Mouse (Mus musculus): Measurements from ENCODE around the gene Dscam.

Gene Dscam

DNA sequence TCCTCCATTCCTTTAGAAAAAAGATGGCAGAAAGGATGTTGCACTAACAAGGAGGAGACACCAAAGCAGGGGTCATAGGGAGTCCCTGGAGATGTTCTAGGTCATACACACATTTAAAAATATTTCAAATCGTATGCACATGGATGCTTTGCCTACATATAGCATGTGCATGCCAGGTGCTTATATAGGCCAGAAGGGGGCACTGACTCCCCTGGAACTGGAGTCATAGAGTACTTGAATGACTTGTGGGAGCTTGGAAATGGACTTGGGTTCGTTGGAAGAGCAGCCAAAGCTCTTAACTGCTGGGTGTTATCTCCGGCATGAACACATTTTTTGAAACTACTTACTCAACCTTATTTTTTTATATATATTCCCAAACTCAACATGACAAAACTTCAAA lies 448.4 kb downstream of the Dscam start:
- no peak for DNase-seq (ENCODE audit: low spot score in 2 of 2)

DNA sequence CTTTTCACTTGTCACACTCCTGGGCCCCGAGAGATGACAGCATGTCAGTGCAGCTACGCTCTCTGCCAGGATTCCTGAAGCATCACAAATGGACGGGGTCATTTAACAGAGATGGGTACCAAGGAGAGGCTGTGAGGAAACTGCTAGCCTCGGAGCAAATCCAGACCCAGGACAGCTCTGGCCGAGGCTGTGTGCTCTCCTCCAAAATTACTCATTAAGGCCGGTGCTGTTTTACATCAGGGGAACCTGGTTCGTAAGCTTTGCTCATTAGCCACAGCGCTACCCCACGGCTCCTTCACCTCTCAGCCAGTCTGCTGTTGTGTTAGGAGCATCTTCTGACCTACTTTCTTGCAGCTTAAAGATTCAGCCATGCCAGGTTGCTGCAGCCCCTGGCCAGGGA lies 449.3 kb downstream of the Dscam start:
- no peak for DNase-seq (ENCODE audit: low spot score in 2 of 2)

DNA sequence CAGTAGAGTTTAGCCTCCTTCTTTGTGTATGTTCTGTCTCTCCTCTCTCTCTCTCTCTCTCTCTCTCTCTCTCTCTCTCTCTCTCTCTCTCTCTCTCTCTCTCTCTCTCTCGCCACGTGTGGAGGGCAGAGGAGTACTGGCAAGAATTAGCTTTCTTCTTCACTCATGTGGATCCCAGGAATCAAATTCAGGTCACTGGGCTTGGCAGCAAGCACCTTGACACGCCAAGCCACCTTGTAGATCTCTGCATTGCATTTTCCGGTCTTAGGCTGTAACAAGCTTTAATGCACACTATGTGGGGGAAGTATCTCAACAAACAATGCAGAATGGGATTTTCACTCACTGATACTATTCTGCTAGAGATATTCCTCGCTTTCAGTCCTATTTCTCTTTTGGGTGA lies 449.9 kb downstream of the Dscam start:
- DNase-seq (ENCODE audit: low spot score in 2 of 2) = no peak

DNA sequence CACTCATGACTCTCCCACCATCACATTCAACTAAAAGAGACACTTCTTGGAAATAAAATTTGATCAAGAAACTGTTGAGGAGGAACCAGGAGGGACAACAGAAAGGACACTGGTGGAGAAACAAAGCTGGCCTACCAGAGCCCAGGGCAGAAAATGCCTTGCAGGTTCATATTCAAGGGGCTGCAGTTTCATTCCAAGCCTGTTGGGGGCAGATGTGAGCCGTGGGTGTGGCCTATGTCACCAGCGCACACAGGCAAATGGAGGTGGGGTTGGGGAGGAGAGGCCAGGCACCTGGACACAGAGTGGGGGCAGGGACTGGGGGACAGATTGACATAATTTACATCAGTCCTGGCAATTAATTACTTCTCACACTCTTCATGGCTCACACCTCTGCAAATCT lies 452.3 kb downstream of the Dscam start:
- DNase-seq (ENCODE audit: low spot score in 2 of 2) = no peak

DNA sequence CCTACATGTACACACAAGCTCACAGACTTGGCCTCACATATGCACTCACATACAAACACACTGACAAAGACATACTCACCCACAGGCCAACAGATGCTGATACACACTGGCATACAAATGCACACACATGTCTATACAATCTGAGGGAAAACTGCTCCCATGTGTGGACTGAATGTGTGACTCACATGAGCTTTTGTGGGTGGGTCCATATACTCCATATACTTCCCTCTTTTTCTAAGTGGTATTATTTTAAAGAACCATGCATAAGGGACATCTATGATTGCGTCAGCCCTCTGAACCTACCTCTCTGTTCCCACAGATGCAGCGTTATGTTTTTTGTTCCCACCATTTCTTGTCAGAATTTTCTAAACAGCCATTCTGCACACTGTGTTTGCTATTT lies 453.9 kb downstream of the Dscam start:
- DNase-seq (ENCODE audit: low spot score in 2 of 2) = no peak

DNA sequence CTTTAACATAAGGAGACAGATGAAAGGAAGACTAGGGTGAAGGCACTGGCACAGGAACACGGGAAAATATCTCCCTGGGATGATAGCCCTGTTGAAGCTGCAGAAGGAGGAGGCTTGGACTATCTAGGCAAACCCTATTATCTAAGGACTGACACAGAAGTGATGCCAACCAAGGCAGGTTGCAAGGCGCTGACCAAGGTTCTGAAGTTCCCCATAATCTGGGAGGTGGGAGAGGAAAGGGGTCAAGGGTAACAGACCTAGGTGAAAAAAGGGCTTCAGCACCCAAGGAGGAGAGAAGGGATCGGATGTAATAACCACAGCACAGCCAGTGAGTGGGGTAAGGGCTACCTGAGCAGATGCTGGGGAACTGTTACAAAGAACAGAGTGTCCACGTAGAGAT lies 458.6 kb downstream of the Dscam start:
- DNase-seq (ENCODE audit: low spot score in 2 of 2) = no peak

DNA sequence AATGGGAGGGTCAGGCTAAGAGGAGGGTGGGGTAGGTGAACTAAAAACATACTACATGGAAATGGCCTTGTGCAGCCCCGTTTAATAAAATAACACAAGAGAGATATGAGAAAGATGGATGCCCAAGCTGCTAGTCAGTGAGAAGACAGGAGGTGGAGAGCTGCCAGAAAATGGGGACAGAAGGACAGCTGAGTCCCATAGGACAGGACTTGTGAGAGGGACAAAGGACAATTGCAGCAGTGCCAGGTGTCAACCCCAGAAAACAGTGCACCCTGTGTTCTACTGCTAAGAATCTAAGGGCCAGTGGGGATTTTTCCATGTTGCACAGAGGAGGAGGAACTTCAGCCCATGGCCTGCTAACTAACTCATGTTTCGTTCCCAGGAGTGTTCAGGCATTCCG lies 470.0 kb downstream of the Dscam start:
- DNase-seq (ENCODE audit: low spot score in 2 of 2) = no peak

DNA sequence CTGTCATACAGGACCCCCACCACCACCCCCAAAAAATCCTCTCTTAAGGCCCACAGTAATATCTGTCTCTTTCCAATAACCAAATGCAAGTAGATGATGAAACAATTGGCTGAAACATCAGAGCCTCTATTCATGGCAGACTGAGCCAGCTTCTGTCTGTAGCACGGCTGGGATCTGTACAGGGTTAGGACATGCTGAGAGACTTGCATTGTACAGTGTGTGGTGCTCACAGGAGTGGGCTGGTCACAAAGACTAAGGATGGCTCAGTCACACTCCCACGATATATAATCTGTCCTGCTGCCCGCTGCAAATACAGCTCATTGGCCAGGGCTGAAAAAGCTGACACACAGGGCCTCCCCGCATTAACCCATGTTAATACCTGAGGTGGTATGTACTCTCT lies 474.7 kb downstream of the Dscam start:
- DNase-seq (ENCODE audit: low spot score in 2 of 2) = no peak

DNA sequence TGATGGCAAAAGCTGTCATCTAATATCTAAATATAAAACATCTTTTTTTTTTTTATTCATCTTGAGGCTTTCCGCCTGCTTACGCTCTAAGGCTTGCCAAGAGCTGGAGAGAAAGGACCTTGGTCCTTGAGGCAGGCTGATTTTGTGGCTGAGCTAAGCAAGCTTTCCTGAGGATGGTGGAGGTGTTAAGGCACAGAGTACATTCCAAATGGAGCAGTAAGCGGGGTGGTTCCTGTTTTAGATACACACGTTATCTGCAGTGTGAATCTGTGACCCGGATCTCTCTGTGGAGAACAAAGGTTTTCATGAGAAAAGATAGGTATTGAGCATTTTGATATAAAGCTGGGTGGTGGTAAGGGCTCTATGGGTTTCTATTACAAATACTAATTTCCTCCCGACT lies 479.0 kb downstream of the Dscam start:
- DNase-seq (ENCODE audit: low spot score in 2 of 2) = no peak

DNA sequence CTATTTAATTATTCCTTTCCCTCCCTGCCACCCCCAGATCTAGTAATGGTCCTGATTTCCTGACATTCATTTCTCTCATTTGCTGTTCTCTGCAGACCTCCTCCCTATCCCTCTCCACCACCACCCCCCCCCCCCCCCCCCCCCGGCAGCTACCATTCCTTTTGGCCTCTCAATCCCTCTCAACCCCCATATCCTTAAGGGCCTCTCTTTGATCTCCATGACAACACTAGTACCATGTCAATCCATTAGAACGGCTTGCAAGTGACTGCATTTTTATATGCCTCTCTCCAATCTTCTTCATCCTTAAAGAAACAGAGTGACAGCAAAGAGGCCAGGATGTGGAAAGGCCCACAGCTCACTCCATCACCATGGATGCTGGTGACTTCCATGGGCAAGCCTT lies 480.5 kb downstream of the Dscam start:
- DNase-seq (ENCODE audit: low spot score in 2 of 2) = no peak

DNA sequence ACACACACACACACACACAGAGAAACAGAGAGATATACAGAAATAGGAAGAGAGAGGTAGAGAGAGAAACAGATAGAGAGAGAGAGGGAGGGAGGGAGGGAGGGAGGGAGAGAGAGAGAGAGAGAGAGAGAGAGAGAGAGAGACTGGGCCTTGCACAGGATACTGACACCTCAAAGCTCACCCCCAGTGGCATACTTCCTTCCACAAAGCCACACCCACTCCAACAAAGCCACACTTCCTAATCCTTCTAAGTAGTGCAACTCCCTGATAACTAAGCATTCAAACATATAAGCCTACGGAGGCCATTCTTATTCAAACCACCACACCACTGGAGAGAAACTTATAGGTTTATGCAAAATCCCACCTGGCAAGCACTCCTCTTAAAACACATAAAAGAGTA lies 481.1 kb downstream of the Dscam start:
- no peak for DNase-seq (ENCODE audit: low spot score in 2 of 2)

DNA sequence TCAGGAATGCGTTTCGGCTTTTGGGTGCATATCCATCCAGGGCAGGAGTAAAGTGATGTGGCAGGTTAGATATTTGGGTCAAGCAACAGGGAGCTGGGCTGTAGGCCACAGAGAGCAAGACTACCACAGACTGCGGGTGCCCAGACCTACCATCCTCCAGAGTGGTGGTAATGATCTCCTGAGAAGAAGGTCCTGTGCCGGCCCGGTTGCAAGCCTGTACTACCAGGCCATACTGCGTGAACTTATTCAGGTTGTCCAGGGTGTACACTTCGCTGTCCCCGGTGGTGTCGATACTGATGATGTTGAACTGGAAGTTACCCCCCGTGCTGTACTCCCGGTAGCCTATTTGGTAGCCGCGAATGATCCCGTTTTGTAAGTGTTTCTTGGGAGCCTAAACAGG lies 485.5 kb downstream of the Dscam start:
- DNase-seq (ENCODE audit: low spot score in 2 of 2) = no peak

DNA sequence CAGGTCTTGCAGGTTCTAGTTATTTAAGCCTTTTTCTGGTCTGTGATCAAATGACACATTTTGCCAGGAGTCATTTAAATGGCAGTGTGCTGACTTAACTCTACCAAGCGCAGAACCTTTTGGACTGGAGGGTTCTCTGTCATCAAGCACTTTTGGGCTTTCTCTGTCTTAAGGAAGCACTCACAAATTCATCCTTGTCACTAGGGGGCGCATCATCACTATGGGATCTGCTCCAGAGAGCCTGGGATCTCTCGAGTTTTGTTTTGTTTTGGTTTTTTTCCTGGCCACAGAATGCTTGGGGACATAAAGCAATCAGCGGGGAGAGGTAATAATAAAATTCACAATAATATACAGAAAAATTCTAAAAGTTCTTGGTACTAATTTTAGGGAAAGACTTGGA lies 486.0 kb downstream of the Dscam start:
- peak in 1 of 2 experiments; percentile 11 for DNase-seq (ENCODE audit: low spot score in 2 of 2)

DNA sequence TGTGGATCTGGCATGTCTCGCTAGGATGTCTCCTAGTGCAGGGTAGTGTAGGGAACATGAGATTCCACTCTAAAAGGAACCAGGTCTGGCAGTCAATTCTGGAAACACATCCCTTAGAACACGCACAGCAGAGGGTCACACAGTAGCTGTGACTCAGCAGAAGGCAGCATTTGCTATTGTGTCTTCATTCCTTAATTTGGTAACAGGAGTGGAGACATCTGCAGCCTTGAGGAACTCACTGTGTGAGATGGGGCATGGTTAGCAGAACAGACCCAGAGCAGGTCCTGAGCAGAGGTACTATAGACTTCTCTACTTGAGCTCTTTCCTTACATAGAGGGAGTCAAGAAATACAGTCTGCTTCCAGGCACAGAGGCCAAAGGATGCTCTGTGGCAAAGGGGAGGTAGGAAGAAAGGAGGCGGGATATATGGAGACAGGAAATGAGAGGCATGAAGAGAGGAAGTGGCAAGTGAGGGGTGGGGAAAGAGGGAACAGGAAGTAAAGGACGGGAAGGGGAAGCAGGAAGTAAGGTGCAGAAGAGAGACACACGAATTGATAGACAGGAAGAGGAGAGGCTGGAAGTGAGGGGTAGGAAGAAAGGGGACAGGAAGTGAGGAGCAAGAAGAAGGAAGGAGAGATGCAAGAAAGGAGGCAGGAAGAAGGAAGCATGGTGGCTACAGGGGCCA lies 488.1 kb downstream of the Dscam start:
- DNase-seq (ENCODE audit: low spot score in 2 of 2) = no peak

DNA sequence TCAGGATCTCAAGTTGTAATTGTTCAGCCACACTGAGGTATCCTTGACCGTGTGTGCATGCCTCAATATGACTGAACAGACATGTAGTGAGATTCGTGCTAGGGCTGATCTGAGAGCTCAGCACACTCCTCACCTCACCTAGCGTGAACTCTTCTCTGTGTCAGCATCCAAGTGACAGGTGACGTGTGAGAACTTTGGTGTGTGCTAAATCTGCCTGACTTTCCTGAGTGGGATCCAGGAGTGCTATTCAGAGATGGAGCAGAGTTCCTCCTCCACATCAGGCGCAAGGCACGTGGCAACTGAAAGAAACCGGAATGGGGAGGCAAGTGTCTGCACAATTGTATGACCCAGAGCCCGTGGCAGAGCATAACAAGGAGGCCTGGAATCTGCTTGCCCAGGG lies 490.6 kb downstream of the Dscam start:
- DNase-seq (ENCODE audit: low spot score in 2 of 2) = no peak

DNA sequence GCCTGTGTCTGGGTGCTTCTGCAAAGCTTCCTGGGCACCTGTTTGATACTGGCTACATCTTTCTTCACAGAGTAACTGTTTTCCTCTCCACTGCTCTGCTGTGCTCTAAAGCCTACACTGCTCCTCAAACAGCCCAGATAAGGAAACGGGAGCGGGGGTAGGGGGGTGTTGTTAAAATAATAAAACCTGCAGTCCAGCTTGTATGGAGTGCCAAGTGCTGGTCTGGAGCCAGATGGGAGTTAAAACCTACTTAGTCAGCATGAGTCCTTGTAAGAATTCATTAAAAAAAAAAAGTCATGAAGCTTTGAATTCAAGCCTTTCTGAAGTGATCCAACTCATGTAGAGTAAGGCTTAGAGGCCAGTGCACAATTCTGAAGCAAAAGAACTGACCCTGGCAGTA lies 493.1 kb downstream of the Dscam start:
- no peak for DNase-seq (ENCODE audit: low spot score in 2 of 2)

DNA sequence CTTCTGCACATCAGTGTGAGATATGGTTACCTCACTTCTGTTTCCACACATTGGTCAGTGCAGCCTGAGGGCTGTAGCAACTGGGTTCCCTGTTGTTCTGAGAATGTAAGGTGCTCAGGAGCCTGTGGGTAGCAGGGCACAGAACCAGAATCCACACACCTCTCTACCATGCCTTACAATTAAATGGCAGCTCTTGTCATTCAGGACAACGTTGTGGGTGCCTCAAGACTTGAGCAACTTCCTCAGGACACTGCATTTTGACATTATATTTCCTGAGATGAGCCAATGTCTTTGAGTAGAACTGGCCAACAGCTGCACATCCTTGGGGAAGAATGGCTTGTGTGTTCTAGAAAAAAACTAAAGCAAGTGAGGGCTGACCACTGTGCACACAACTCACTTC lies 493.9 kb downstream of the Dscam start:
- DNase-seq (ENCODE audit: low spot score in 2 of 2) = no peak

DNA sequence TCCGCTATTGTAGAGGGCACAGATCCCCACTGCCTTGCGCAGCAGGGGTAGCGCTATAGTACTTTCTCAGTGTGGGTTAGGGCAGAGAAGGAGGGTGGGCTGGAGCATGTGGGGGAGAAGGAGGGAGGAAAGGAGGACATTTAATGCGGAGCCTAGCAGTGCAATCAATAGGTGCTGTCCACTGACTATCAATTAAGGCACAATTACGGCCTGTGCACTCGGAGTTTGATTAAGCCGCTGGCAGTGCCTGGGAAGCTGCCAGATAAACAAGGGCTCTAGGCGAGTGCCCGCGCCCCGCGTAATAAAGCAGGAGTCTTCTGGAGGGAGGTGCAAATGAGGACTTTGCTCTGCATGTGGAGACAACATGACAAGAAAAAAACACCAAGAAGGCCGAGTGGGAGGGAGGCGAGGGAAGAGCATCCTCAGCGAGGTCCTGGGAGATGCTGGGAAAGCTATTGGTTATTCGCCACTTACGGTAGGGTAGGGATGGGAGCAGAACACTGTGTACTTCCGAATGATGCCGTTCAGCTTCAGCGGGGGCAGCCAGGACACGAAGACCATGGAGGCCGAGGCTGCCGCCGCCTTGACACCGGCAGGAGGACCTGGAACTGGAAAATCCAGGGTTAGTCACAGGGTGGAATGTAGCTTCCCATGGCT lies 497.2 kb downstream of the Dscam start:
- DNase-seq (ENCODE audit: low spot score in 2 of 2) = no peak

DNA sequence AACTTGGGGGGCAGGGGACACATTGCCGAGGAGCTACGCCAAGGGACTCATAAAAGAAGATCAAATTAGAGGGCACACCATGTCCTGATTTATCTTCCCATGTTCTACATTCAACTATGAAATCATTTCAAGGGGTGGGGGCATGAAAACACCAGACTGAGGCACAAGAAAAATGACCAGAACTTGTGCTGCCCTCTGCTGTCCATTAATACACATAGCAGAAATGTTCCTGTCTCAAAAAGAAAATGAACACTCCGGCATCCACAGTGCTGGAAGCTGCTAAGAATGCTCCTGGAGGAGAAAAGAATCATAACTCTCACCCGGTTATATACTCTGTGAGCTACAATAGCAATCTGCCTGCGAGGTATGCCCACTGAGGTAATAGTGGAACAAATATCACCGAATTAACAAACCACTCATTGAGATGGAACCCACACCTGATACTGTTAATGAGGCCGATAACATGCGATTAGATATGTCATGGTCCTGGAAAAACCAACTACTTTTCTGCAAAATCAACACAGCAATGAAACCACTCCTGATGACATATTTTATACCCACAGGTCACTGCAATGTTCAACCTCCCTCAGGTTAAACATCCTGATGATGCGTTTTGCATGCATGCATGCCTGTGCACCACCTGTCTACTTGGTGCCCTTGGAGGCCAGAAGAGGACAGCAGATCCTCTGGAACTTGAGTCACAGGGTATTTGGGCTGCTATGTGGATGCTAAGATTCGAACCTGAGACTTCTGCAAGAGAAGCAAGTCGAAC lies 498.8 kb downstream of the Dscam start:
- no peak for DNase-seq (ENCODE audit: low spot score in 2 of 2)

DNA sequence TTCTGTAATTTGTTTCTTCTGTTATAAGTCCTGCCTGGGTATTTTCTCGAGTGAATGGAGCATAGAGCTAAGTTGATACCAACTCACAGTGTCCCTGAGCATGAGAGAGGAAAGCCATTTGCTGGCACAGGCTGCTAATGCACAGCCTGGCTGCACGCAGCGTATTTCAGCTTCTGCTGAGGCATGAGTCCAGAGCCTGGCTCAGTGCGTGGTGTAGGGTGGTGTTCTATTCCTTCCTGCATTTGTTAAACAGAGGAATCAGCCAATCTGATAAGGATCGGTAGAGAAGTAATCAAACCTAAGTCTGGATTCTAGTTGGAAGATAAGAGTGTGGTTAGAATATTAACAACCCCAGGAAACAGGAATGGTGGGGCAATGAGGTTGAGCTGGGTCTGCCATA lies 500.8 kb downstream of the Dscam start:
- no peak for DNase-seq (ENCODE audit: low spot score in 2 of 2)

DNA sequence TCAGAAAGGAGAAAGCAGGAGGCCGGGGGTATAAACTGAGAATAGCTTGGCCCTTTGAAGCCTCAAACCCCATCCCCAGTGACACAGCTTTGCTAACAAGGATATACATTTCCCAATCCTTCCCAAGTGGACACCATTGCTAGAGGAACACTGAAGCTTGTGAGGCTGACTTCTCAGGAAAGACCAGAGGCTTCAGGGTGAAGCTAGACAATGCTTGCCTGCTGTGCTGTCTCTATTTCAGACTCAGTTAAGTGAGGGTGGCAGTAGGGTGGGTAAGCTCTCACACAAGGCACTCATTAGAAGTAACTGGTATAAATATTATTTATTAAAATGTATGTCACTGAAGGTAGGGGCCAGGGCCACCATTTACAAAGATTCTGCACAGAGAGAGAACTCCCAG lies 502.1 kb downstream of the Dscam start:
- DNase-seq (ENCODE audit: low spot score in 2 of 2) = no peak

DNA sequence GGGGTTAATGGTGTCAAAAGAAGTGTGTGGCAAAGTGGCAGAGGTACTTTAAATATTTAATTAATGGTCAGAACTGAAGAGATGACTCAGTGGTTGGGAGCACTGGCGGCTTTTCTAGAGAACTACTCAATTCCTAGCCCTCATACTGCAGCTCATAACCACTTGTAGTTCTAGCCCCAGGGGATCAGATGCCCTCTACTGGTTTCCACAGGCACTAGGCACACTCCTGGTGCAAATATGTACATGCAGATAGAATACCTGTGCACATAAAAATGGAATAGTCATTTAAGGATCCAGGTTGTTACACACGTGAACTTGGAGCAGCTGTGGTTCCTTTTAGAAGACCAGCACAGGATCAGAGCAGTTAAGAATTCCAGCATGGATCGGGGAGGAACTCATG lies 509.5 kb downstream of the Dscam start:
- DNase-seq (ENCODE audit: low spot score in 2 of 2) = no peak

DNA sequence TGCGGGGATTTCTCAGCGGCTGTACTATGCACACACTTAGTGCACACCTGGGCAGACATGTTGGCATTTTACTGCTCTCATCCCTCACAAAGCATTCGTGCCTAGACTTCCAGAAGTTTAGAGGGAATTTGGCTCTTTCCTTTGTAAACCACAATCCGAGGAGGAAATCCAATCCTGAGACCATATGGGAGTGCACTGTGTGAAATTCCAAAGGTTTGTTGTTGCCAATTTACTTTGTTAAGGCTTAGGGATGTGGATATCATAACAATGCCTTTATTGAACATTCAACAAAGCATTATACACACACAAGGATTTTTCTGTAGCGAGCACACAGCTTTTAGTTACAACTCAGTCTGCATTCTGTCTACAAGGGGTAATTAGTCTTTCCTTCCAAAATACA lies 511.3 kb downstream of the Dscam start:
- no peak for DNase-seq (ENCODE audit: low spot score in 2 of 2)

All from spleen, postnatal 14 days (tissue).